Mouse (Mus musculus): ENCODE results near the gene Sertad4. TPM values are rescaled to one million over a fixed set of nuclear protein-coding genes. Genes with fewer than 3 reads are reported as not detected.

Gene Sertad4
- polyA plus RNA-seq, 1 experiment from 2014 or later: 80.7 TPM

- H3K9ac ChIP-seq: no peak overlapping the region
- H3K4me2 ChIP-seq (replicated peaks): no peak overlapping the region
- H3K36me3 ChIP-seq: no peaks in the 10 kb centered on the region
- peaks cover 19% of the 10 kb centered on the region for H3K4me1 ChIP-seq
- no peaks in the 10 kb centered on the region for H3K9me3 ChIP-seq
- 77% methylated on average over 3 of the region's 3 CpGs for WGBS
- H3K27me3 ChIP-seq: no peaks in the 10 kb centered on the region
- no peak overlapping the region for H3K27ac ChIP-seq
- no peak overlapping the region for H3K4me3 ChIP-seq
- ATAC-seq (ENCODE audit: insufficient number of reproducible peaks, insufficient read depth, low FRiP score, low TSS enrichment): no peak
These were observed 8.9 kb upstream of the Sertad4 start for GRCm38 (mm10) chr1:192864440-192864839.

GRCm38 (mm10) chr1:192861305-192861960, 5.9 kb upstream of the Sertad4 start:
- no peak overlapping the region for H3K4me3 ChIP-seq
- 44% methylated on average over 5 of the region's 5 CpGs for WGBS
- ATAC-seq (ENCODE audit: insufficient number of reproducible peaks, insufficient read depth, low FRiP score, low TSS enrichment): no peak
- H3K27me3 ChIP-seq: peaks cover 8% of the 10 kb centered on the region; the same call in 1 of the 2 replicates
- peaks cover 23% of the 10 kb centered on the region for H3K4me1 ChIP-seq
- 0 out of 2 replicates have a peak overlapping the region, but pooled peaks have one; percentile 17 for H3K27ac ChIP-seq
- no peak overlapping the region for H3K4me2 ChIP-seq (replicated peaks)
- no peaks in the 10 kb centered on the region for H3K9me3 ChIP-seq
- H3K36me3 ChIP-seq: no peaks in the 10 kb centered on the region
- no peak overlapping the region for H3K9ac ChIP-seq

- 72% methylated on average over 6 of the region's 6 CpGs for WGBS
- no peaks in the 10 kb centered on the region for H3K9me3 ChIP-seq
- H3K27ac ChIP-seq: no peak overlapping the region
- H3K9ac ChIP-seq: no peak overlapping the region
- H3K4me3 ChIP-seq: no peak overlapping the region
- H3K27me3 ChIP-seq: peaks cover 8% of the 10 kb centered on the region; the same call in 1 of the 2 replicates
- peaks cover 29% of the 10 kb centered on the region for H3K4me1 ChIP-seq
- no peak overlapping the region for H3K4me2 ChIP-seq (replicated peaks)
- no peaks in the 10 kb centered on the region for H3K36me3 ChIP-seq
- no peak for ATAC-seq (ENCODE audit: insufficient number of reproducible peaks, insufficient read depth, low FRiP score, low TSS enrichment)
These were observed 4.7 kb upstream of the Sertad4 start for GRCm38 (mm10) chr1:192860273-192860672.

GRCm38 (mm10) chr1:192857582-192857981, 2.0 kb upstream of the Sertad4 start:
- peaks cover 8% of the 10 kb centered on the region; the same call in 1 of the 2 replicates for H3K27me3 ChIP-seq
- no peak for ATAC-seq (ENCODE audit: insufficient number of reproducible peaks, insufficient read depth, low FRiP score, low TSS enrichment)
- no peak overlapping the region for H3K4me2 ChIP-seq (replicated peaks)
- H3K27ac ChIP-seq: no peak overlapping the region
- no peak overlapping the region for H3K4me3 ChIP-seq
- H3K4me1 ChIP-seq: peaks cover 45% of the 10 kb centered on the region
- no peaks in the 10 kb centered on the region for H3K9me3 ChIP-seq
- WGBS: 86% methylated on average over 5 of the region's 5 CpGs
- H3K36me3 ChIP-seq: no peaks in the 10 kb centered on the region
- H3K9ac ChIP-seq: no peak overlapping the region

GRCm38 (mm10) chr1:192856931-192857330, 1.4 kb upstream of the Sertad4 start:
- no peak for ATAC-seq (ENCODE audit: insufficient number of reproducible peaks, insufficient read depth, low FRiP score, low TSS enrichment)
- H3K27me3 ChIP-seq: peaks cover 8% of the 10 kb centered on the region; the same call in 1 of the 2 replicates
- no peaks in the 10 kb centered on the region for H3K9me3 ChIP-seq
- H3K4me2 ChIP-seq (replicated peaks): no peak overlapping the region
- H3K27ac ChIP-seq: no peak overlapping the region
- no peak overlapping the region for H3K9ac ChIP-seq
- 63% methylated on average over 6 of the region's 6 CpGs for WGBS
- no peaks in the 10 kb centered on the region for H3K36me3 ChIP-seq
- no peak overlapping the region for H3K4me3 ChIP-seq
- H3K4me1 ChIP-seq: peaks cover 45% of the 10 kb centered on the region

- ATAC-seq (ENCODE audit: insufficient number of reproducible peaks, insufficient read depth, low FRiP score, low TSS enrichment): no peak
- Histone ChIP-seq H3K9me3 (no peaks in the 10 kb centered on the region), H3K27ac (peak overlapping the region; percentile 99), H3K4me2 (replicated peaks) (peak overlapping the region; percentile 68), H3K4me3 (no peak overlapping the region), H3K4me1 (peaks cover 45% of the 10 kb centered on the region), H3K27me3 (peaks cover 8% of the 10 kb centered on the region; the same call in 1 of the 2 replicates), H3K36me3 (no peaks in the 10 kb centered on the region), H3K9ac (no peak overlapping the region)
- WGBS: 8% methylated on average over 10 of the region's 10 CpGs
These were observed 855 bp upstream of the Sertad4 start for GRCm38 (mm10) chr1:192856411-192856810.

- peaks cover under 1% of the 10 kb centered on the region; the same call in 1 of the 2 replicates for H3K36me3 ChIP-seq
- peak overlapping the region; percentile 99 for H3K27ac ChIP-seq
- peaks cover 49% of the 10 kb centered on the region for H3K4me1 ChIP-seq
- ATAC-seq (ENCODE audit: insufficient number of reproducible peaks, insufficient read depth, low FRiP score, low TSS enrichment): peak; percentile 41; the same call in 1 of the 2 replicates
- peak overlapping the region; percentile 68 for H3K4me2 ChIP-seq (replicated peaks)
- under 1% methylated on average over 42 of the region's 45 CpGs for WGBS
- peak overlapping the region; percentile 92 for H3K9ac ChIP-seq
- H3K4me3 ChIP-seq: peak overlapping the region; percentile 75
- H3K27me3 ChIP-seq: peaks cover 8% of the 10 kb centered on the region; the same call in 1 of the 2 replicates
- no peaks in the 10 kb centered on the region for H3K9me3 ChIP-seq
These were observed 711 bp downstream of the Sertad4 start for GRCm38 (mm10) chr1:192854819-192855271.

GRCm38 (mm10) chr1:192853988-192854818, 1.4 kb downstream of the Sertad4 start:
- 2% methylated on average over 19 of the region's 19 CpGs for WGBS
- Histone ChIP-seq H3K9ac (peak overlapping the region; percentile 92), H3K27me3 (peaks cover 10% of the 10 kb centered on the region; the same call in 1 of the 2 replicates), H3K4me1 (peaks cover 49% of the 10 kb centered on the region), H3K36me3 (peaks cover 7% of the 10 kb centered on the region), H3K4me2 (replicated peaks) (peak overlapping the region; percentile 68), H3K4me3 (peak overlapping the region; percentile 75), H3K27ac (peak overlapping the region; percentile 99), H3K9me3 (no peaks in the 10 kb centered on the region)
- ATAC-seq (ENCODE audit: insufficient number of reproducible peaks, insufficient read depth, low FRiP score, low TSS enrichment): no peak

- H3K4me1 ChIP-seq: peaks cover 49% of the 10 kb centered on the region
- 33% methylated on average over 2 of the region's 2 CpGs for WGBS
- H3K27ac ChIP-seq: peak overlapping the region; percentile 99
- no peak for ATAC-seq (ENCODE audit: insufficient number of reproducible peaks, insufficient read depth, low FRiP score, low TSS enrichment)
- peaks cover 9% of the 10 kb centered on the region; the same call in 1 of the 2 replicates for H3K27me3 ChIP-seq
- no peaks in the 10 kb centered on the region for H3K9me3 ChIP-seq
- H3K36me3 ChIP-seq: peaks cover 15% of the 10 kb centered on the region
- H3K4me3 ChIP-seq: peak overlapping the region; percentile 75
- H3K4me2 ChIP-seq (replicated peaks): peak overlapping the region; percentile 68
- H3K9ac ChIP-seq: peak overlapping the region; percentile 92
These were observed 2.1 kb downstream of the Sertad4 start for GRCm38 (mm10) chr1:192853429-192853828.

- Histone ChIP-seq H3K4me1 (peaks cover 47% of the 10 kb centered on the region), H3K9ac (peak overlapping the region; percentile 46), H3K4me2 (replicated peaks) (peak overlapping the region; percentile 68), H3K36me3 (peaks cover 28% of the 10 kb centered on the region), H3K27ac (peak overlapping the region; percentile 88), H3K27me3 (0 out of 2 replicates have a peak, but pooled peaks cover 3% of the 10 kb centered on the region), H3K4me3 (peak overlapping the region; percentile 24), H3K9me3 (no peaks in the 10 kb centered on the region)
- no peak for ATAC-seq (ENCODE audit: insufficient number of reproducible peaks, insufficient read depth, low FRiP score, low TSS enrichment)
These were observed 3.5 kb downstream of the Sertad4 start for GRCm38 (mm10) chr1:192852047-192852446.

GRCm38 (mm10) chr1:192851640-192852039, 3.9 kb downstream of the Sertad4 start:
- peak; percentile 38; the same call in 1 of the 2 replicates for ATAC-seq (ENCODE audit: insufficient number of reproducible peaks, insufficient read depth, low FRiP score, low TSS enrichment)
- H3K4me1 ChIP-seq: peaks cover 47% of the 10 kb centered on the region
- peak overlapping the region; percentile 88 for H3K27ac ChIP-seq
- WGBS: 3% methylated on average over 6 of the region's 6 CpGs
- peak overlapping the region; percentile 24 for H3K4me3 ChIP-seq
- peak overlapping the region; percentile 68 for H3K4me2 ChIP-seq (replicated peaks)
- H3K27me3 ChIP-seq: 0 out of 2 replicates have a peak, but pooled peaks cover 3% of the 10 kb centered on the region
- peaks cover 32% of the 10 kb centered on the region for H3K36me3 ChIP-seq
- no peaks in the 10 kb centered on the region for H3K9me3 ChIP-seq
- H3K9ac ChIP-seq: peak overlapping the region; percentile 46

Measured in embryonic facial prominence, embryonic 12.5 days (tissue).